Mouse (Mus musculus): ENCODE data around the gene Apbb2. TPM values are rescaled to one million over a fixed set of nuclear protein-coding genes. Genes with fewer than 3 reads are reported as not detected.

Gene Apbb2
- total RNA-seq, 2 experiments from 2014 or later: 60.1 to 70.5 TPM

- intact Hi-C loops (cut with DNase I): no loop called here
- peak overlapping the region; percentile 19; the same call in 1 of the 2 replicates for H3K27ac ChIP-seq
- no peak for TF ChIP-seq CTCF (IDR thresholded peaks at IDR 0.05)
- no peak overlapping the region for H3K4me3 ChIP-seq
- no peak for DNase-seq (ENCODE audit: extremely low spot score in 1 of 2, low spot score in 2 of 2)
Measured at GRCm38 (mm10) chr5:66543761-66544160, 74.8 kb downstream of the Apbb2 start.

DNA sequence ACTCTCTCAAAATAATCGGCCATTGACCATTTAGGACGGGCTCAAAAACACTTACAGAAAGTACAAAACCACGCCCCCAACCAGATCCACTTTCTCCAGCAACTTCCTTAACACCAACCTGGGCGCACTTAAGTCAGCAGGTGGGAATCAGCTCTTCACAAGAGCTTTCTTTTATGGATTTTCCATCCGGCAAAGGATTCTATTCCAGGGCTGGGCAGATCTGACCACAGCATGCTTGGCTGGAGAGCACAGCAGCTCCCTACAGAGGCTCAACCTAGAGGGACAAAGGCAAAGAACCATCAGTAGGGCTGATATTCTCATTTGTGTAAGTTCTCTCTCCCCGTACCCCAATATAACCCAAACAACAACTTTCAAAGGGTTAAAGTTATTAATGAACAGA lies 75.2 kb downstream of the Apbb2 start:
- TF ChIP-seq CTCF (IDR thresholded peaks at IDR 0.05): no peak
- intact Hi-C loops (cut with DNase I): no loop called here
- no peak for DNase-seq (ENCODE audit: extremely low spot score in 1 of 2, low spot score in 2 of 2)
- Histone ChIP-seq H3K4me3 (no peak overlapping the region), H3K27ac (peak overlapping the region; percentile 19; the same call in 1 of the 2 replicates)

DNA sequence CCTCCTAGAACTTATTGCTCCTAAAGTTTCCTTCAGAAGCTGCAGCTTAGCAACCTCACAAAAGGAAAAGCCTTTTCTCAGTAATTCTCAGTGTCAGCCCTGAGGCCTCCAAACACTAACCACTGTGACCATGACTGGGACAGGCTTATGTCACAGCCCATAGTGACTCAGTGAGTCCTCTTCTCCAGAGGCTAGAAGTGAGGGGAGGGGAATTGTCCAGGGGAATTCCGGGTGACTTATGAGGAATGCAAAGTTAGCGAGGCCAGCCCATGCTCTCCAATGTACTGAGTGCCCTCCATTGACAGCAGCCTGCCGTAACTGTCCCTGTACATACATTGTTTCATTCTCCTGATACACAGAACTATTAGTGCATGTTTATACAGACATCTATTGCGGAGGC lies 76.1 kb downstream of the Apbb2 start:
- no peak for DNase-seq (ENCODE audit: extremely low spot score in 1 of 2, low spot score in 2 of 2)
- intact Hi-C loops (cut with DNase I): no loop called here
- TF ChIP-seq CTCF (IDR thresholded peaks at IDR 0.05): no peak
- no peak overlapping the region for H3K4me3 ChIP-seq
- no peak overlapping the region for H3K27ac ChIP-seq

- H3K27ac ChIP-seq: no peak overlapping the region
- no peak for TF ChIP-seq CTCF (IDR thresholded peaks at IDR 0.05)
- intact Hi-C loops (cut with DNase I): no loop called here
- DNase-seq (ENCODE audit: extremely low spot score in 1 of 2, low spot score in 2 of 2): no peak
- H3K4me3 ChIP-seq: no peak overlapping the region
Measured at GRCm38 (mm10) chr5:66541385-66541784, 77.2 kb downstream of the Apbb2 start.

- Histone ChIP-seq H3K27ac (no peak overlapping the region), H3K4me3 (no peak overlapping the region)
- no peak for TF ChIP-seq CTCF (IDR thresholded peaks at IDR 0.05)
- intact Hi-C loops (cut with DNase I): no loop called here
- no peak for DNase-seq (ENCODE audit: extremely low spot score in 1 of 2, low spot score in 2 of 2)
Measured at GRCm38 (mm10) chr5:66540246-66540645, 78.3 kb downstream of the Apbb2 start.

GRCm38 (mm10) chr5:66537811-66538210 lies 80.8 kb downstream of the Apbb2 start:
- Histone ChIP-seq H3K4me3 (no peak overlapping the region), H3K27ac (no peak overlapping the region)
- intact Hi-C loops (cut with DNase I): no loop called here
- TF ChIP-seq CTCF (IDR thresholded peaks at IDR 0.05): no peak
- DNase-seq (ENCODE audit: extremely low spot score in 1 of 2, low spot score in 2 of 2): no peak

- Histone ChIP-seq H3K27ac (no peak overlapping the region), H3K4me3 (no peak overlapping the region)
- TF ChIP-seq CTCF (IDR thresholded peaks at IDR 0.05): no peak
- DNase-seq (ENCODE audit: extremely low spot score in 1 of 2, low spot score in 2 of 2): no peak
- intact Hi-C loops (cut with DNase I): no loop called here
Measured at GRCm38 (mm10) chr5:66536696-66537358, 81.8 kb downstream of the Apbb2 start.

- H3K27ac ChIP-seq: no peak overlapping the region
- intact Hi-C loops (cut with DNase I): no loop called here
- no peak for TF ChIP-seq CTCF (IDR thresholded peaks at IDR 0.05)
- DNase-seq (ENCODE audit: extremely low spot score in 1 of 2, low spot score in 2 of 2): no peak
- no peak overlapping the region for H3K4me3 ChIP-seq
Measured at GRCm38 (mm10) chr5:66535566-66536236, 82.9 kb downstream of the Apbb2 start.

DNA sequence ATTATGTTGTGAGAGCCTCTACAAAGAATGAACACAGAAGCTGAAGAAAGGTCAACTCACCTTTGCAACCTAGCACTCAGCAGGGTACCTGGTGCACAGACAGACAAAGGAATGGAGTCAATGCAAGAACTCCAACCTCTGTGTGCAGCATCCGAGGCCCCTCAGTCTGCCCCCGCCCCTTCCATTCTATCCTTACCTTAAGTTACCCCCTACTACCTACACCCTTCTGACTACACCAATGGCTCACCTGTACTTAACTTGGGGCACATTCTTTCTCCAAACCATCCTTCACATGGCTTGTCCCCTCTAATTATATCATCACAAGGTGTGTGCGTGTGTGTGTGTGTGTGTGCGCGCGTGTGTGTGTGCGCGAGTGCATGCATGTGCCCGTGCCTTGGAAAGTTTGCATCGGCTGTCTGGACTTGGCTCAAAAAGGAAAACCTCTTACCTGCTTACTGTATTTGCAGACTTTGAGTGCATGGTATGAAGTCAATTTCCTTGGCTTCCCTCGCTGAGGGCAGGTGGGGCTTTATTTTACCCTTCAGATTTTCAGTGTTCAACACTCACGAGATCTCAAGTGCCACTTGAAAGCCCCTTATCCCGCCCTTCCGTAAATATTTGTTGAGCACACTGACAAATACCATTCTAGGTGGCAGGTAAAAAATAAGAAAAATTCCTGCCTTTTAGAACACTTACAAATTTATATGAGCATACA lies 84.7 kb downstream of the Apbb2 start:
- TF ChIP-seq CTCF (IDR thresholded peaks at IDR 0.05): no peak
- intact Hi-C loops (cut with DNase I): no loop called here
- DNase-seq (ENCODE audit: extremely low spot score in 1 of 2, low spot score in 2 of 2): no peak

DNA sequence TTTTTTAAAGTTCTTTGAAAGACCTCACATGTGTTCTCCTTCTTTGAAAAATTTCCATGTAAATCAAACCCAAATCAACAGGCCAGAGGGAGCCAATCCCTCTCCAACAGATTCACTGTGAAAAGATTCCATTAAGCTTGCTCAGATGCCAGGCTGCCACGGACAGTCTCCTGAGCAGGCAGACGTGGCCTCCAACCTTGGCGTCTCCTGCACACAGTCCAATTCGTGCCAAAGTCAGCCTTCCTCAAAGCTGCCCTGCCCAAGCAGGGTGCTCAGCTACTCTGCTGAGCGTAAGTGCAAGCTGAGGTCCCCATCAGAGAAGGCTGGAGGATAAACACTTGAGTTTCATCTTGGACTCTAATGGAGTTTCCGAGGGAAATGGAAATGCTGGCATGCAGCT lies 85.8 kb downstream of the Apbb2 start:
- TF ChIP-seq CTCF (IDR thresholded peaks at IDR 0.05): no peak
- Histone ChIP-seq H3K4me3 (no peak overlapping the region), H3K27ac (peak overlapping the region; percentile 38; the same call in 1 of the 2 replicates)
- intact Hi-C loops (cut with DNase I): no loop called here
- no peak for DNase-seq (ENCODE audit: extremely low spot score in 1 of 2, low spot score in 2 of 2)

More for the DNA sequence above, 84.7 kb downstream of the Apbb2 start:
- Histone ChIP-seq H3K4me3 (no peak overlapping the region), H3K27ac (no peak overlapping the region)

DNA sequence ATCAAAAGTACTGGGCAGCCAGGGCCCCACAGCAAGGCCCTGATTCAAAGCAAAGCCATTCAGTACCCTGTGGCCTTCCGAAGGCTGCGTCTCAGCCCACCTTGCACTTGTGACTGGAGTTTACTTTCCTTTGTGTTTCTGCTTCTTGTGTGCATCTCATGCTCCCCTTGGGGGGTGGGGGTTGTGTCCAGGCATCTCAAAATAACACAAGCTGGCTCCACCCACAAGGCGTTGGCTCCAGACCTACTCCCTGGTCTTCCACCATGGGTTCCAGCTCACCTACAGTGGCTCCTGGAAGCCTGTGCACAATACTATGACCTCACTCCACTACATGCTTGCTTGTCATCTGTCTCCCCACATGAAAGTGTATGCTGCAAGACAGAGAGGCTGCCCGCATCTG lies 88.2 kb downstream of the Apbb2 start:
- DNase-seq (ENCODE audit: extremely low spot score in 1 of 2, low spot score in 2 of 2): no peak
- Histone ChIP-seq H3K4me3 (no peak overlapping the region), H3K27ac (no peak overlapping the region)
- no peak for TF ChIP-seq CTCF (IDR thresholded peaks at IDR 0.05)
- intact Hi-C loops (cut with DNase I): no loop called here

- no peak overlapping the region for H3K27ac ChIP-seq
- TF ChIP-seq CTCF (IDR thresholded peaks at IDR 0.05): no peak
- no peak overlapping the region for H3K4me3 ChIP-seq
- DNase-seq (ENCODE audit: extremely low spot score in 1 of 2, low spot score in 2 of 2): no peak
- intact Hi-C loops (cut with DNase I): loop anchor here (5.0 kb wide), 1 partner anchor 88 kb away; the partner anchor contains the start of gene Apbb2
Measured at GRCm38 (mm10) chr5:66529631-66530030, 89.0 kb downstream of the Apbb2 start.
